Mouse (Mus musculus) MEL (cell line): ENCODE results near the gene Nptn.

Experiments used
- CHD2 ChIP-seq: IDR thresholded peaks from 2 replicates; pipeline ENCODE4 v1.6.1; 2011; ENCODE audit warnings: low read length, improper control_type of control experiment
- CTCF ChIP-seq, 3 experiments: IDR thresholded peaks in 2 of 3; conservative IDR thresholded peaks in 1 of 3; 2 replicates each; pipeline ENCODE4 v1.5.1; 2011 to 2012; ENCODE audit warnings: low read length in 3 of 3, low read depth in 2 of 3, mild to moderate bottlenecking in 2 of 3, improper control_type of control experiment in 1 of 3, inconsistent platforms in 1 of 3, mixed read lengths in 1 of 3, moderate library complexity in 1 of 3; ENCODE audit not compliant: control insufficient read depth in 1 of 3, insufficient read depth in 1 of 3, poor library complexity in 1 of 3, severe bottlenecking in 1 of 3
- ETS1 ChIP-seq: IDR thresholded peaks from 2 replicates; pipeline ENCODE4 v1.6.1; 2012; ENCODE audit warnings: low read depth, mild to moderate bottlenecking, inconsistent platforms, low read length, improper control_type of control experiment, moderate library complexity
- GATA1 ChIP-seq: IDR thresholded peaks from 2 replicates; pipeline ENCODE4 v1.6.1; 2011; ENCODE audit warnings: low read depth, low read length, improper control_type of control experiment
- MEF2A ChIP-seq: IDR thresholded peaks from 2 replicates; pipeline ENCODE4 v1.6.1; 2014; ENCODE audit warnings: low read depth, mild to moderate bottlenecking, inconsistent platforms, low read length, improper control_type of control experiment; ENCODE audit not compliant: poor library complexity, insufficient replicate concordance, severe bottlenecking; ENCODE audit errors: extremely low read depth
- POLR2A ChIP-seq, 2 experiments: IDR thresholded peaks; 2 replicates each; pipeline ENCODE4 v1.6.1; 2011 to 2012; ENCODE audit warnings: low read length in 2 of 2, mild to moderate bottlenecking in 2 of 2, control low read depth in 1 of 2, improper control_type of control experiment in 1 of 2, low read depth in 1 of 2, moderate library complexity in 1 of 2; ENCODE audit not compliant: control insufficient read depth in 1 of 2, insufficient read depth in 1 of 2, poor library complexity in 1 of 2

GRCm38 (mm10) chr9:58560211-58560610, 21.8 kb upstream of the Nptn start:
- no peak for TF ChIP-seq MEF2A
- TF ChIP-seq GATA1, result no peak
- no peak for TF ChIP-seq CTCF (IDR thresholded peaks at IDR 0.05 in 2 of 3, conservative IDR thresholded peaks at IDR 0.05 in 1 of 3; ENCODE audit: control insufficient read depth in 1 of 3, insufficient read depth in 1 of 3, low read depth in 2 of 3, low read length in 3 of 3, poor library complexity in 1 of 3, severe bottlenecking in 1 of 3)
- no peak for TF ChIP-seq ETS1
- TF ChIP-seq CHD2, result no peak
- TF ChIP-seq POLR2A (IDR thresholded peaks at IDR 0.05; ENCODE audit: control insufficient read depth in 1 of 2, insufficient read depth in 1 of 2, low read depth in 1 of 2, low read length in 2 of 2, poor library complexity in 1 of 2), result no peak
